Mouse (Mus musculus): Measurements from ENCODE around the gene Rcl1.
A peak's percentile ranks its signal among the peaks of the same experiment; 100 is the strongest.

Rcl1 gene

GRCm38 (mm10) chr19:29100874-29101542 is at the start of gene Rcl1:
Gene Rcl1 (plus strand): TSS chr19:29101375.
- peak; percentile 94 to 97 for DNase-seq

- DNase-seq = no peak
Observed at GRCm38 (mm10) chr19:29052786-29053185, 48.4 kb upstream of the Rcl1 start.

GRCm38 (mm10) chr19:29054594-29054993 is 46.6 kb upstream of the Rcl1 start:
- no peak for DNase-seq

- no peak for DNase-seq
Observed at GRCm38 (mm10) chr19:29055469-29055868, 45.7 kb upstream of the Rcl1 start.

GRCm38 (mm10) chr19:29058741-29059140 is 42.4 kb upstream of the Rcl1 start:
- DNase-seq = no peak

- no peak for DNase-seq
Observed at GRCm38 (mm10) chr19:29059688-29060087, 41.5 kb upstream of the Rcl1 start.

GRCm38 (mm10) chr19:29060299-29060698 is 40.9 kb upstream of the Rcl1 start:
- DNase-seq = no peak

GRCm38 (mm10) chr19:29063009-29063408 is 38.2 kb upstream of the Rcl1 start:
- DNase-seq = no peak

- DNase-seq = peak; percentile 90 to 94
Observed at GRCm38 (mm10) chr19:29063577-29064363, 37.4 kb upstream of the Rcl1 start.

- DNase-seq = peak; percentile 44 to 54
Observed at GRCm38 (mm10) chr19:29064451-29065102, 36.6 kb upstream of the Rcl1 start.

GRCm38 (mm10) chr19:29066981-29067471 is 34.1 kb upstream of the Rcl1 start:
- peak; percentile 80 for DNase-seq

GRCm38 (mm10) chr19:29069195-29069594 is 32.0 kb upstream of the Rcl1 start:
- DNase-seq = no peak

GRCm38 (mm10) chr19:29074802-29075201 is 26.4 kb upstream of the Rcl1 start:
- DNase-seq = no peak

- no peak for DNase-seq
Observed at GRCm38 (mm10) chr19:29088628-29089027, 12.5 kb upstream of the Rcl1 start.

- DNase-seq = no peak
Observed at GRCm38 (mm10) chr19:29092194-29092593, 9.0 kb upstream of the Rcl1 start.

- no peak for DNase-seq
Observed at GRCm38 (mm10) chr19:29099106-29099505, 2.1 kb upstream of the Rcl1 start.

GRCm38 (mm10) chr19:29099596-29099995 is 1.6 kb upstream of the Rcl1 start:
- DNase-seq = no peak

GRCm38 (mm10) chr19:29100261-29100660 is 914 bp upstream of the Rcl1 start:
- DNase-seq = no peak

- no peak for DNase-seq
Observed at GRCm38 (mm10) chr19:29101591-29101990, 416 bp downstream of the Rcl1 start.

GRCm38 (mm10) chr19:29102098-29102497 is 923 bp downstream of the Rcl1 start:
- no peak for DNase-seq

- no peak for DNase-seq
Observed at GRCm38 (mm10) chr19:29105816-29106215, 4.6 kb downstream of the Rcl1 start.

GRCm38 (mm10) chr19:29106261-29106660 is 5.1 kb downstream of the Rcl1 start:
- DNase-seq = no peak

- DNase-seq = peak; percentile 62 to 79
Observed at GRCm38 (mm10) chr19:29112662-29113061, 11.5 kb downstream of the Rcl1 start.

All from lung, postnatal 4 days (tissue).